Mouse (Mus musculus): ENCODE data around the gene March2. TPM values are rescaled to one million over a fixed set of nuclear protein-coding genes. Genes with fewer than 3 reads are reported as not detected.
"Not testable (repeated sequence)": the region's sequence is repeated elsewhere in the genome, so short reads cannot be mapped to it uniquely, and the experiment has no call there.

The March2 gene
- total RNA-seq (2021) = 10 to 100 TPM; 85.4 to 85.6 TPM
- long read RNA-seq, experiment 1, transcript March2-203 (5 exons, 1,398 nt) = major isoform, 81 of 118 reads
- long read RNA-seq, experiment 1, transcript March2-205 (5 exons, 1,418 nt) = minor isoform, 12 of 118 reads
- long read RNA-seq, experiment 1, partial matches to known transcripts = 6 of 118 reads
- long read RNA-seq, experiment 1, other reads (novel, unspliced or antisense) = 18 of 118 reads
- long read RNA-seq, experiment 2, transcript March2-205 (5 exons, 1,418 nt) = minor isoform, 11 of 165 reads
- long read RNA-seq, experiment 2, transcript March2-203 (5 exons, 1,398 nt) = major isoform, 106 of 165 reads
- long read RNA-seq, experiment 2, transcript March2-206 (4 exons, 2,566 nt) = minor isoform, 5 of 165 reads
- long read RNA-seq, experiment 2, partial matches to known transcripts = 9 of 165 reads
- long read RNA-seq, experiment 2, other reads (novel, unspliced or antisense) = 33 of 165 reads

DNA sequence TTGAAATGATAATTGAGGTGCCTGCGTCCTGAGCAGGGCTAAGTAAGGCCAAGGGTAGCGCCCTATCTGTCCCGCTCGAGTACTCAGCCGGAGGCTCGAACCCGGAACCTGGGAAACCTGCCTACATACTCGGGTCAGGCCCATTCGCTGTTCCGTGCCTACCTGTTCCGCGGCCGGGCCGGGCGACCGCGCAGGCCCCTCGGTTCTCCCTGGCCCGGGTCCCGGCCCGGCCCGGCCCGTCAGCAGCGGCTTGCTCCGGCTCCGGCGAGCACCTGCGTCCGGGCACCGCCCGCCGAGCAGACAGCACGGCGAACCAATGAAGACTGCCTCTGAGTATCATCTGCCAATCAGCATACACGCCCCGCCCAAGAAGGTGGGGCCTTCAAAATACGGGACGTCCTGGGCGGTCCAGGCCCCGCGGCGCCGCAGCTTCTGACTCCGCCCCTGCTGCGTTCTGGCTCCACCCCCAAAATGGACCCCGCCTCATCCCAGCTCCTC, at the start of gene March2:
Gene March2, minus strand, starts transcription at position 287 of the 498 bp plus-strand sequence.
- DNase-seq (ENCODE audit: low spot score in 2 of 2) = peak; percentile 92 to 97

DNA sequence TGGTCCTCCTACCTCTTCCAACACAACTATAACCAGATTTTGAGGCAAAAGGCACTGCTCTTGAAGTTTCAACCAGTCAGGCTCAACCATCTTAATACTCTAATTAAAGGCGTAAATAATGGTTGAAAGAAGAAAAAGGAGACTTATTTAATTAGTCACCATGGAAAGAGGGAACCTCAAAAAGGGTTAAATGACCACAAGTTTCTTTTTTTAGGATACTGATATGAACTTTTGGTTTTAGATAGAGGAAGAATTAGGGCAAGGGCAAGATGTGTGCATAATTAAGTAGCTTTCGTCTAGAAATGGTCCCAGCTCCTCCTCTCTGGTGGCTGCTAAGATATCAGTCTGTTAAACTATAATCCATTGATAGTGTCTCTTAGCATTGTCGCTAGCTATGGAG, 47.9 kb upstream of the March2 start:
- no peak for DNase-seq (ENCODE audit: low spot score in 2 of 2)

DNA sequence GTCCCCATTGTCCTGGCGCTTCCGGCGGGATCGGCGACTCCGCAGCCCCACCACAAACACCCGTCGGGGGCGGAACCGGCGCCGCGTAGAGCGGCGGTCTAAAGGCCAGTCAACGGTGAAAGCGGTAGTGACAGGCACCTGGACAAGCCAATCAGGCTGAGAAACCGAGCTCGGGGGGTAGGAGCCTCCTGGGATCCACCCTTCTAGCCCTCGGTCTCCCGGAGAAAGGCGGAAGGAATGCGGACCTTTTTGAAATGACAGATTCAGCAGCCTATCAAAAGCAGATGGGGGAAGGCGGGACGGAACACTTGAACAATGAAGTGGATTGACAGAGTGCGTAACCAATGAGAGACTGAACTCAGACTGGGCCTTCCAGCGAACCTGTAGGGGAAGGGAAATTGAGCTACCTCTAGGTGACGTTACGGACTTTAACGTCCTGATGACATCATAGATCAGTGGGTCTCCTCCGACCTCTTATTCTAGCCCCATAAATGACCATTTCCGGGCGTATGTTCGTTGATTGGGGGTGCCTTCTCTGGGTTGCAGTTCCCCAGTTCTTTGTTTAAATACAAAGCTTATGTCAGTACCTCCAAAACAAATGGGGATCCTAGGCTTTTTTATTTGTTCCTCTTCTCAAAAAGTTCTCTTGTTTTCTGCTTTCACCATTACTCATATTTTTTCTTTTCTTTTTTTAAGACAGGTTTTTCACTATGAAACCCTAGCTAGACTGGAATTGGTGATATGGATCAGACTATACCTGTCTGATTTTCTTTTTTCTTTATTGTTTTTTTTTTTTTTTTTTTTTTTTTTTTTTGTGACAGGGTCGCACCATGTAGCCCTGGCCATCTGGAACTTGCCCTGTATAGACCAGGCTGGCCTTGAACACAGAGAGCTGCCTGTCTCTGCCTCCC, 42.0 kb upstream of the March2 start, which contains the start of gene Rab11b:
Gene Rab11b, minus strand, starts transcription at position 276 of the 911 bp plus-strand sequence.
- DNase-seq (ENCODE audit: low spot score in 2 of 2) = peak; percentile 92 to 98

DNA sequence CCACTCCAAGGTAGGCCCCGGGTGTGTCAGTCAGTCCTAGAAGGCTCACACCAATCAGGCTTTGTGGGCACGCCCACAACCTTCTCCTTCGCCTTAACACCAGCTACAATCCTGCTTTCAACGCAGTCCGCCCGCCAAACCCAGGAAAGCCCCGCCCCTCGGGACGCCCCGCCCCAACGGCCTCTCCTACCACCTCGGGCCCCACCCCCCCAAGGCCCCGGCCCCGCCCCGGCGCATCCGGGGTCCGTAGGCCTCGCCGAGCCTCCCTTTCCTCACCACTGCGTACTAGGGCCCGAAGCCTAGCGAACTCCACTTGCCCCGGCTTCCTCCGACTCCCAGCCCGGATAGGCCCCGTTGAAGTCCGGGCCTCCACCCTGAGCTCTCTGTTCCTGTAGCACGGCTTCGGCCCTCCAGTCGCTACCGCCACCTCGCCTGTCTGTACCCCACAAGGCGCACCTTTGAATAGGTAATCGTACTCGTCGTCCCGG, 41.3 kb upstream of the March2 start:
- peak; percentile 88 to 93 for DNase-seq (ENCODE audit: low spot score in 2 of 2)

DNA sequence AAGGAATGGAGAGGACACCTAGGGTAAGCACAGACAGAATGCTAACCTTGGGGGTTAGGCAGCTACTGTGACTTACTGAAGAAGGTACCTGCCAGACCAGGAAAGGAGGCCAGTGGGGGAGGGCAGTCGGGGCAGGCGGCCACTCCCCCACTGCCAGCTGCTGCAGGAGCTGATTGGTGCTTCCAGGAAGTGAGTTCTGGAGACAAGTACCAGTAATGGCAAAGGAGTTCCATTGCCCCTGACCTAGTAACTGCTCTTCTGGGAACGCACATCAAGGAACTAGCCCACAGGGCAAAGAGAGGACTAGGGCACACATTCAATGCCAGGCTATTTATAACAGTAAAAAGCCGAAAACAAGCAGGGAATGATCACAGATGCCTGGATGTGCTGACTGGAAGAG, 38.8 kb upstream of the March2 start:
- DNase-seq (ENCODE audit: low spot score in 2 of 2) = no peak

DNA sequence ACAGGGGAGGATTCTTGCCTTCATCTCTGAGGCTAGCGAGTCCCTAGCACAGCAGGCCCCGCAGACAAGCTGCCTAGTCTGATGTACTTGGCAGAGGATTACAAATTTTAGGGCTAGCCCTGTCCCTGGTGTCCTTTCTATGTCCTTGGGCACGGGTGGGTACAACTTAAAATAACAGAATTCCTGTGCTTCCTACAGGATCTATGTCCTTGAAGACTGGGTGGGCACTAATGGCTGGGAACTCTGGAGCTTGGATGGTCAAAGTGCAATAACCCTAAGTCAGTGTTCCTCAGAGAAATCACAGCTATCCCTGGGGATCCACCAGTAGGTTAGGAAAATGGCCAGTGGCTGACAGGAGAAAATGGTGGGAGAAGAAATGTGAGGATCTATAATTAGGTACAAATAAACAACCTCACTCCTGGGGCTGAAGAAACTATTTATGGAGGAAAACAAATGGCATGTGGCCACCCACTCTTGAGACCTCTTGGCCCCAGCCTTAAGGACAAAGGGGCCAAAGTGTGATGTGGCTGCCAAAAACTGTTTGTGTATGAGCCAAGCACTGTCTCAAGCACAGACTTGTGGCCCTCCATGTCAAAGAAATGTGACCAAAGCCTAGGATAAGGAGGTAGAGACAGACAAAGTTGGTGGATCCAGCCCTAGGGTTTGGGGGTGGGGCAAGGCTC, 37.8 kb upstream of the March2 start:
- DNase-seq (ENCODE audit: low spot score in 2 of 2) = no peak

DNA sequence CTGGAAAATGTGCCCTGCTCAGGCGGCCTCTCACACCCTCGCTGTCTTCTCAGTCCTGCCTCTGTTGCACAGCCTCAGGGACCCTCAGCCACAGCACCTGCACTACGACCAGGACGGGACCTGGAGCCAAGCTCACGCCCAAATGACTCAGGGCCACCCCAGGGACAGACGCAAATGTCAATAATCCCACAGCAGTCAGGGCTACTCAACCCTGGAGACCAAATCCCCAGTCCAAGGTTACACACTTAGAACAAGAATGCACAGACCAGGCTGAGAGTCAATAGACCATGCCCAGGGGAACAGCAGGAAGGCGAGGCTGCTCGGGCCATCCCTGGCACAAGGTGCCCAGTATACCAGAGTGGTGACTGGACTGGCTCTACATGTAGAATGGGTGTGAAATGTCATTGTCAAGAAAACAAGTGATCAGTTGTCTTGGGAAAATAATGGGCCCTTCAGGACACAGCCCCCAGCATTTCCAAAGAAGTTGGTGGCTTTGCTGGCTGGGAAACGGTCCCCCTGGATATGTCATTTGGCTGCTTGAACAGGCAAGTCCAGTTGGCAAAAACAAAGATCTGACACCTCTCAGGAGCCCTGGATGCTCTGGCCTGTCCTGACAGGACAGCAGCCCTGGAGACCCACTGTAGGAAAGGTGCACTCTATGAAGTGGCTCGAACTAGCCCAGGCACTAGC, 37.1 kb upstream of the March2 start:
- DNase-seq (ENCODE audit: low spot score in 2 of 2) = no peak

DNA sequence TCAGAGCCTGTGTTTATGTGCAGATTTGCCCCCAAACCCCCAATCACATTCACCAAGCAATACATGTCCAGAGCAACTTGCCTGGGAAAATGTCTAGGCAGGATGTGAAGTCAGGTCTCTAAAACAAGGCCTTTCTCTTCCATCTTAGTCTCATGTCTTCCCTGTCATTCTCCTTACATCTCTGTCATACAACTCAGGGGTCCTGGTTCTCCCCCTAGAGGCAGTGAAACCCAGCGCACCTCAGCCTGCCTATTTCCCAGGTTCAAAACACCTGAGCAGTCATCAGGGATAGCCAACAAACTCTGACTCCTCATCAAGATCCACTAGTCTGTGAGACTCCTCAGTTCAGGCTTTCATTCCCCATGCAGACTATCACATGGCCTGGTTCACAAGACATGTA, 36.2 kb upstream of the March2 start:
- no peak for DNase-seq (ENCODE audit: low spot score in 2 of 2)

DNA sequence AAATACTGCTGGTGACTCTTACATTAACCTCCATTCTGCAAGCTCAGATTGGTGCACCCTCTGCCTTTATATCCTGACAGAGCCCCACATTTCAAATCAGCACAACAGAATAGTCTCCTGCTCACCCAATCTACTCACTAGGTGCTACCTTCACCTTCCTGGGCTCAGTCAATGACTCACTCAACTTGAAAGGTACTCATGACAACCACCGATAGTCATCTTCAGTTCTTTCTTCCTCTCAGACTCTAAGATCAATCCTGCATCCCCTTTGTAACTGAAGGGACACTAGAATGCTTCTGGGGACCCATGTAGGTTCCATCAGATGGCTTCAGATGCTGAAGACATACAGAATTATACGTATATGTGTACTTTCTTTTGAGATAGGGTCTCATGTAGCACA, 33.8 kb upstream of the March2 start:
- DNase-seq (ENCODE audit: low spot score in 2 of 2) = no peak

DNA sequence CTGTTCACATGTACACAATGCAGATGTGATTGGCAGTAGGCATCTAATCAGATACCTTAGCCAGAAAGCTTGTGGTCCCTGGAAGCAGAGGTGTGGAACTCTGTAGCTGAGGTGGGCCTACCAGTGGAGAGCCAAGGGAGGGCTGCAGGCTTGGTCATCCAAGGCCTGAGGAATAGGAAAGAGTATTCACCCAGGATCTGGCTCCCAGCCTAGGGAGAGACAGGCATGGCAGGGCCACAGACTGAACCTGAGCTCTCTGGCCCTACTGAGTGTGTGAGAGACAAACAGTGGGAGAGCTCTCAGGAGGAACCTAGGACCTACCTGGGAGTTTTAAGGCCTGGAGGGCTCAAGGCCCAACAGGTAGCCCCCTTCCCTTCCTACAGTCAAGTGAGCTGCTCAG, 32.7 kb upstream of the March2 start:
- DNase-seq (ENCODE audit: low spot score in 2 of 2) = no peak

DNA sequence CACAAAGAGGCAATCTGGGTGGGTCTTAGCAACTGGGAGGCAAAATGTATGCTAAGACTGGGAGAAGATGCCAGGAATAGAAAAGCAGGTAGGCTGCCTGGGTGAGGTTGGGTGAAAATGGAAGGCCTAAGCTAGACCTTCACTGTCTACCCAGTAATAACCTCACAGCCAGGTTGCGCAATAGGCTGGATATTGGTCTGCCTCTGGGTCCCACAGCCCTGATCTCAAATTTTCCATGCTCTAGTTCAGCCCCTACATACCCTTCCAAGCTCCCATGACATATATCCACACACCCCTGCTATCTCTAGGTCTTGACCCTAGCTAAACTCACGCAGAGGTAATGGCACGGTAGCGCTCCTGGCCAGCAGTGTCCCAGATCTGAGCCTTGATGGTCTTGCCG, 31.0 kb upstream of the March2 start:
- no peak for DNase-seq (ENCODE audit: low spot score in 2 of 2)

DNA sequence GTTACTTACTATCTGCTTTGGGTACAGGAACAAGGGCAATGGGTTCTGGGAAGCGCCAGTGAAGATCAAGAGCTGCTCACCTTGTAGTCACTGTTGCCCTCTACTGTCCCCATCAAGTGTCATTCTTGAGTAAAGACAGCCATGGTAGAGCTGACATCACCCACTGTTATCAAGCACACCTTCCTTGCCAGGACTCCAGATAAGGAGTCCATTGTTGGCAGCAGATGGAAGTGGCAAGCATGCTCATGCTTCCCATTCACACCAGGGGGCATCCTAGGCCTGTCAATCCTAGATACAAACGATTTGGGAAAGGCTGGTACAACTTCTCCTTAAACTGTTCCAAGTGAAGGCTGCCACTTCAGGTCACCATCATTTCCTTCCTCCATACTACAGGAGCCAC, 27.5 kb upstream of the March2 start:
- no peak for DNase-seq (ENCODE audit: low spot score in 2 of 2)

DNA sequence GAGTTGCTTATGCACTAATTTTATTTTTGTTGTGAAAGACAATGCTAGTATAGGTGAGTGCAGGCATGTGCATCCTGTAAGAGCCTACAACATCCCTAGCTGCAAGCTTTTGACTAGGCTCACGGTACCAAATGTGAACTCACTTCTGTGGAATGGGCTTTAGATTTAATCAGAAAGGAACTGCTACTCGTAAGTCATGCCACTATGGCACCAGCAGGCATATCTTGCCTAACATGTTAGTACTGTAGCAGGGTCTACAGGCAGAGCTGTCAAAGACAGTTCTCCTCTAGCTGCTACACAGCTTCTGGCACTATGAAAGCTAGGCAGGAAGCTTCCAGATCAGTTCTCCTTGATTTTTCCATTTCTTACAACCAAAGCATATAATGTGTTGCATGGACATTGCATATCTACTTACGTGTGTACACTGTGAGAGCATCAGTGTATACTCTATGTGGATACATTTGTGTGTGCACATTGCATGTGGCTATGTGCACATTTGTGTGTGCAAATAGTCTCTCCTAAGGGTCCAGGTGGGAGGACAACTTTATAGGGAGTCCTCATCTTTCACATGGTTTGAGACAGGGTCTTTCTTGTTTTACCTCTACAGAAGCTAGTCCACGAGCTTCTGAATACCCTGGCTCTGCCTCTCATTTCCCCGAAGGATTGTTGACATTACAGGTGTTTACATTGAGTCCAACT, 26.4 kb upstream of the March2 start:
- no peak for DNase-seq (ENCODE audit: low spot score in 2 of 2)

DNA sequence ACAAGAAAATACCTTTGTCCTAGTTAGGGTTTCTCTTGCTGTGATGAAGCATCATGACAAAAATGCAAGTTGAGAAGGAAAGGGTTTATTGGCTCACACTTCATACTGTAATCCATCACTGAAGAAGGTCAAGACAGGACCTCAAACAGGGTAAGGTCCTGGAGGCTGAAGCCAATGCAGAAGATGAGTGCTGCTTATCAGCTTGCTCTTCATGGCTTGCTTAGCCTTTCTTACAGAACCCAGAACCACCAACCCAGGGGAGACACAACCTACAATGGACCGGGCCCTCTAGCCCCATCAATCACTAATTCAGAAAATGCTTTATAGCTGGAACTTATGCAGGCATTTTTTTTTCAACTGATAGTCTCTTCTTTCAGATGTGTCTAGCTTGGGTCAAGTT, 23.9 kb upstream of the March2 start:
- DNase-seq (ENCODE audit: low spot score in 2 of 2) = no peak

DNA sequence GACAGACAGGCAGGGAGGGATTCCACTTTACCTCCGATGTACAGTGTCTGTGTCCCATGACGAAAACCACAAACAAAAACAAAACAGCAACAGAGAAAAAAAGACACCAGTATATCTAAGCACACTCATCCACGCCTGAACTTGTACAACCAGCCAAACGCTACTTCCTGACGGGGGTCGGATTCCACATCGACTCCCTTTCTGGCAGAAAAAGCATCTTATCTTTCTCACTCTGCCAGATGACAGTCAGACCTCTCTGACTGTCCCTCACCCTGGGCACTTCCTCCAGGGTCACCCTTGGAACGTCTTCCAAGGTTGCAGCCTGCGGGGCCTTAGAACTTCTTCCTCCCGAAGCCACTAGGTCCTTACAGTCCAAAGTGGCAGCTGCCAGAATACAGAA, 15.1 kb upstream of the March2 start:
- not testable (repeated sequence) for DNase-seq (ENCODE audit: low spot score in 2 of 2)

DNA sequence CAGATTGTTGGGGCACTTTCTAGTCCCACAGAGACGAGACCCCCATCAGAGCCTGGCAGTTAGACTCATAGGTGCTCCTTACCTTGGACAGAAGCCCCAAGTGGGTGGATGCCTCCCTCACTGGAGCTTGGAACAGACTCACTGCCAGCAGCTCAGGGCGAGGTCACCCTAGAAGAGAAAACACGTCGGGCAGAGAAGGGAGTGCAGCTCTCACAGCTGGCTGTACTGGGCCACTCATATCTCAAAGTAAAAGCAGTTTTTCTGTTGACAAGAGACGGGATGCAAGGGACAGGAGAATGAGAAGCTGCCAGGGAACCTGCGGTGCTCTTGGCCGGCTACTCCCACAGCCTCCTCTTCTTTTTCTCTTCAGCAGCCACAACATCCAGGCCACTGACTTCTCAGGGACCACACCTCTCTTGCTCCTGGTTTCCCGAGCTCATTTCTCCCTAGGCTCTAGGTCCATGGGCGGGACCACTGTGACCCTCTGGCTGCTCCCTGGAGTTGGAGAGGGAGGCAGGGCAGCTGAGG, 14.2 kb upstream of the March2 start:
- not testable (repeated sequence) for DNase-seq (ENCODE audit: low spot score in 2 of 2)

DNA sequence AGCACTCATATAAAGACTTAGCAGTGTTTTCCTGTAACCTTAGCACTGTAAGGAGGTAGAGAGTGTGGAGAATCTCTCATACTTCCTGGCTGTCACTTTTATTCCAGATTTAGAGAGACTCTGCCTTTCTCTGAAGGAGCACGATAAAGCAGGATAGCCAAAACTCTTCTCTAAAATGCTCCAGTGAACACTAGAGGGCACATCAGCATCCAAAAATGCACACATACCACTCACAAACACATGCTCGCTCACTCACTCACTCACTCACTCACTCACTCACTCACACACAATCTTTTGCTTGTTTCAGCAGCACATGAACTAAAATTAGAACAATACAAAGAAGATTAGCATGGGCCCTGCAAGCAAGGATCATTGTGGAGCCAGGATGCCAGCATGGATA, 10.7 kb upstream of the March2 start:
- DNase-seq (ENCODE audit: low spot score in 2 of 2) = no peak

DNA sequence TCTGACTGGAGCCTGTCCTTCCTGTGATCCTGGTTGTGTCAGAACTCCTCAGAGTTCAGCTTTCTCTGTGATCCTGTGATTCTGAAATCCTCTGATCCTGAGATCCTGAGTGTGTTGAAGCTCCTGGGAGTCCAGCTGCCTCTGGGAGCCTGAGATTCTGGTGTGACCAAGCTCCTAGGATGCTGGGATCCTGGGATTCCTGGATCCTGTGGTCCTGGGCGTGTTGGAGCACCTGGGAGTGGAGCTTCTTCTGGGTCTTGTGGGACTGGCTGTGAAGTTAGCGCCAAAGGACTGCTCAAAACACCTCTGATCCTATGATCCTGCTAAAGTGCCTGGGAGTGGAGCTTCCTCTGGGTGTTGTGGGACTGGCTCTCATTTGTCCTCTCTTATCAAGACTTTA, 9.9 kb upstream of the March2 start:
- no peak for DNase-seq (ENCODE audit: low spot score in 2 of 2)

DNA sequence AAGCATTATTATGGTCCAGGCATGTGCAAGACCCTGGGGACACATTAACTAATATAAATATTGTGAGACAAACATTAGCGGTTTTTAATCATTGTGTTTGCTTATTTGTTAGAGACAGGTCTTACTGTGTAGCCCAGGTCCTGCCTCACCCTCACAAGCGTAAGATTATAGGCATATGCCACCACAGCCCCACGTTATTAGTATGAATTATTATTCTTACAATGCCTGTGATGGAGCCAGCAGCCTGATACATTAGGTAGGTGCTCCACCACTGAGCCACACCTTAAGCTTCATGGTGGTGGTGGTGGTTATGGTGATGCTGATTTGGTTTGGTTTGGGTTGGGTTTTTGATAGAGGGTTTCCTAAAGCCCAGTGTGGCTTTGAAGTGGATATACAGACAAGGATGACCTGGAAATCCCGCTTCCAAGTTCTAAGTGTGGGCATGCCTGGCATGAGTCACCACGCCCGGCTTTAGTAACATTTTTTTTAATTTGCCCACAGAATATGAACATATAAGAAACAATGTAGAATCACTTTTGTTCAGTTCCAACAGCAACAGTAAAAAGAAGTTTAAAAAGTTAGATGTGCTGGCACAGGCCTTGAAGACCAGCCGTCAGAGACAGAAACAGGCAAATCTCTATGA, 1.4 kb upstream of the March2 start:
- no peak for DNase-seq (ENCODE audit: low spot score in 2 of 2)

Data from adrenal gland, postnatal 4 days (tissue).